Mouse (Mus musculus) kidney, embryonic 15.5 days (tissue): Measurements from ENCODE around the gene Nmd3. TPM values are rescaled to one million over a fixed set of nuclear protein-coding genes. Genes with fewer than 3 reads are reported as not detected.

Source experiments
- polyA plus RNA-seq: library from polyadenylated mRNA; unstranded; fragments of >200 nt; fragmentation: Nextera tagmentation; extraction: Ambion mirVana; gene quantifications from 2 replicates; pipeline ENCODE4 v1.2.1, GENCODE M21; 2015

The Nmd3 gene
- polyA plus RNA-seq, 1 experiment from 2014 or later = 145 TPM

Other genes with a start within 250 kb of the Nmd3 start
- 32.6 and 34.0 TPM in 2 replicates for gene B3galnt1, start 123.0 kb upstream of the Nmd3 start, polyA plus RNA-seq
- gene Sptssb, start 138.0 kb downstream of the Nmd3 start, polyA plus RNA-seq = 1.8 and 2.5 TPM in 2 replicates